Mouse (Mus musculus): Measurements from ENCODE around the gene Npepps.

DNA sequence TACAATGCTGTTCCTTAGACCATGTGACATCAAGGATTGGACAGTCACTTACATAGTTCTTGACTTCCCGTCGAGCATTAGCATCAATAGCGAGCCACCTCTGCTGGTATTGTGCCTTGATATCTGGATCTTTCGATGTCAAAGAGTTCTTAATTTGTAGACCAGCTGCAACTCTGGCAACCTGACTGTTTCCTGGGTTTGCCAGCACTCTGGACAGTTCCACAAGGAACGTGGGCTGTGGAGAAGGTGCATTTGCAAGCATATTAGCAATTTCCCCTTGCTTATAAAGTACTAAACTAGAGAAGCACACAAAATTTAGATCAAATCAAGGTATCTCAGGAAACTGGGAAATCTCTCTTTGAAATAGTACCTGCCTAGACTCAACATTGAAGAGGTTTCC, 95.6 kb downstream of the Npepps start:
- no peak for TF ChIP-seq POLR2A (IDR thresholded peaks at IDR 0.05; ENCODE audit: borderline replicate concordance, extremely low read depth, low read depth, low read length)
- TF ChIP-seq CTCF (IDR thresholded peaks at IDR 0.05; ENCODE audit: insufficient read depth, low read length), result no peak
